Mouse (Mus musculus): ENCODE results near the gene 2900011O08Rik.

GRCm38 (mm10) chr16:14009966-14010365, 23.6 kb downstream of the 2900011O08Rik start:
- TF ChIP-seq CTCF (IDR thresholded peaks at IDR 0.05; ENCODE audit: control insufficient read depth, insufficient read depth, low read length): no peak
- no peak for TF ChIP-seq POLR2A (IDR thresholded peaks at IDR 0.05; ENCODE audit: borderline replicate concordance, control insufficient read depth, low read depth, low read length)
